Mouse (Mus musculus): ENCODE measurements around the gene Scgb1b24.
A peak's percentile ranks its signal among the peaks of the same experiment; 100 is the strongest.

Gene Scgb1b24

GRCm38 (mm10) chr7:33743499-33743898 is at the start of gene Scgb1b24:
TSS of gene Scgb1b24 (plus strand) at chr7:33743799.
- no peak for DNase-seq

- DNase-seq, result peak in 1 of 2 experiments; percentile 14
These were observed 4.4 kb upstream of the Scgb1b24 start, which contains the start of gene Scgb2b24 for GRCm38 (mm10) chr7:33739212-33739611. TSS of gene Scgb2b24 (minus strand) at chr7:33739312.
